Mouse (Mus musculus) forebrain, embryonic 11.5 days (tissue): ENCODE data around the gene Sufu. TPM values are rescaled to one million over a fixed set of nuclear protein-coding genes. Genes with fewer than 3 reads are reported as not detected.
A peak's percentile ranks its signal among the peaks of the same experiment; 100 is the strongest.

ENCODE experiments used
- ATAC-seq: fragments of 200-750 bp; cut with Nextera tagmentation; replicated peaks from 2 replicates; pipeline ENCODE4 v1.8.0; 2017; ENCODE audit warnings: moderate TSS enrichment; ENCODE audit not compliant: low FRiP score
- DNase-seq: peaks from one replicate; pipeline ENCODE4 v3.0.0-alpha.2; 2017; ENCODE audit warnings: low spot score
- H3K27ac ChIP-seq: fragments of 300-500 bp; sonication (generic); 2 replicates; pipeline ENCODE4 v1.5.1; 2014; ENCODE audit warnings: low read depth, low read length
- H3K27me3 ChIP-seq: fragments of 300-500 bp; sonication (generic); 2 replicates; pipeline ENCODE4 v1.6.1; 2014; ENCODE audit warnings: mild to moderate bottlenecking, low read length, mixed read lengths; ENCODE audit not compliant: control insufficient read depth, insufficient read depth
- H3K36me3 ChIP-seq: fragments of 300-500 bp; sonication (generic); 2 replicates; pipeline ENCODE4 v1.6.1; 2014; ENCODE audit warnings: mild to moderate bottlenecking, low read length, moderate library complexity, mixed read lengths; ENCODE audit not compliant: control insufficient read depth, insufficient read depth
- H3K4me1 ChIP-seq: fragments of 300-500 bp; sonication (generic); replicated peaks from 2 replicates; pipeline ENCODE4 v1.6.1; 2014; ENCODE audit warnings: low read length, mixed read lengths; ENCODE audit not compliant: control insufficient read depth, insufficient read depth
- H3K4me2 ChIP-seq: fragments of 300-500 bp; sonication (generic); 2 replicates; pipeline ENCODE4 v1.6.1; 2014; ENCODE audit warnings: low read depth, mild to moderate bottlenecking, low read length, moderate library complexity, mixed read lengths; ENCODE audit not compliant: severe bottlenecking
- H3K4me3 ChIP-seq: fragments of 300-500 bp; sonication (generic); 2 replicates; pipeline ENCODE4 v1.5.1; 2014; ENCODE audit warnings: low read depth, low read length
- H3K9ac ChIP-seq: fragments of 300-500 bp; sonication (generic); 2 replicates; pipeline ENCODE4 v1.6.1; 2014; ENCODE audit warnings: low read length
- H3K9me3 ChIP-seq: fragments of 300-500 bp; sonication (generic); 2 replicates; pipeline ENCODE4 v1.6.1; 2016; ENCODE audit warnings: low read length, mixed read lengths; ENCODE audit not compliant: control insufficient read depth
- WGBS: fragments of 180-500 bp; shearing (Covaris S2); extraction: QIAGEN DNeasy Blood & Tissue Kit; methylation state at CpG from one replicate; pipeline ENCODE4 v1.1.7; 2014; 5-methylcytosine and 5-hydroxymethylcytosine counted together
- polyA plus RNA-seq: library from polyadenylated mRNA; unstranded; fragments of >200 nt; fragmentation: Nextera tagmentation; extraction: Ambion mirVana; gene quantifications from 2 replicates; pipeline ENCODE4 v1.2.1, GENCODE M21; 2014

The Sufu gene
- polyA plus RNA-seq, 1 experiment from 2014 or later = 48.6 TPM

DNA sequence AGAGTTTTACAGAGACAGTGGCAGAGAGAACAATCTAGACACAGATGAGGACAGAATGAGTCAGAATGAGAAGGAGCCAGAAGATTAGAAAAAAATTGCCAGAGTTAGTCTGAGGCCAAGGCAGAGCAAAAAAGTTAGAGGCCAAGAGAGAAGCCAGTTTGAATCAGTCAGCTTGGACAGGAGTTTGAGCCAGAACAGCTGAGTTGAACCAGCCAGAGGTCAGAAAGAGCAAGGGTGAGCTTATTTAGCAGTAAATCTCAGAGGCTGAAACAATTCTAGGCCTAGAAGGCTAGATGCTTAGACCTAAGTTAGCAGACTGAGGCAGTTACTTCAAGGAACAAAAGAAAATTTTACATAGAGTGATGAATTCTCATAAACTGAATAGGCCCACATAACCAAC lies 32.6 kb downstream of the Sufu start:
- H3K4me3 ChIP-seq = no peak overlapping the region
- no peaks in the 10 kb centered on the region; the same call in 1 of the 2 replicates for H3K36me3 ChIP-seq
- no peaks in the 10 kb centered on the region for H3K4me1 ChIP-seq
- H3K27ac ChIP-seq = no peak overlapping the region
- ATAC-seq (no peak), DNase-seq (no peak)
- H3K4me2 ChIP-seq = no peak overlapping the region
- H3K9me3 ChIP-seq = no peaks in the 10 kb centered on the region
- no peaks in the 10 kb centered on the region for H3K27me3 ChIP-seq
- H3K9ac ChIP-seq = no peak overlapping the region

DNA sequence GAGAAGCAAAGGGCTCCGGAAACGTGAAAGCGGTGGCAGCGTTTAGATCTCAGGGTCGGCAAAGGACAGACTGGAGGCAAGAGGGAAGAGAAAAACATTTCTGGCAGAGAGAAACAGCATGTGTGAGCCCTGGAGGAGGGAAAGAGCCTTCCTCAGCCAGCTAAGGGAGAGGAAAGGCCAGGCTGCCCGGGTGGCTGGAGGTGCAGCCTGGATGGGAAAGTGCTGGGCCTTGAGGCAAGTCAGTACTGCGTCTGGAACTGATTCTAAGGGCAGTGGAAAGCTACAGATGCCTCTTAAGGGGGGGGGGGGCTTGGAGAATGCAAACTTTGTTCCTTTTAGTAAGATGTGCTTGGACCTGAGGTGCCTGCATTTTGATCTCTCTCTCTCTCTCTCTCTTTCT lies 37.0 kb downstream of the Sufu start:
- Histone ChIP-seq H3K4me2 (no peak overlapping the region), H3K36me3 (no peaks in the 10 kb centered on the region), H3K27ac (no peak overlapping the region), H3K27me3 (no peaks in the 10 kb centered on the region), H3K4me3 (no peak overlapping the region), H3K4me1 (peaks cover 2% of the 10 kb centered on the region; the same call in 1 of the 2 replicates), H3K9ac (no peak overlapping the region), H3K9me3 (no peaks in the 10 kb centered on the region)
- WGBS = 67% methylated on average over 7 of the region's 7 CpGs
- ATAC-seq = no peak
- DNase-seq = no peak

DNA sequence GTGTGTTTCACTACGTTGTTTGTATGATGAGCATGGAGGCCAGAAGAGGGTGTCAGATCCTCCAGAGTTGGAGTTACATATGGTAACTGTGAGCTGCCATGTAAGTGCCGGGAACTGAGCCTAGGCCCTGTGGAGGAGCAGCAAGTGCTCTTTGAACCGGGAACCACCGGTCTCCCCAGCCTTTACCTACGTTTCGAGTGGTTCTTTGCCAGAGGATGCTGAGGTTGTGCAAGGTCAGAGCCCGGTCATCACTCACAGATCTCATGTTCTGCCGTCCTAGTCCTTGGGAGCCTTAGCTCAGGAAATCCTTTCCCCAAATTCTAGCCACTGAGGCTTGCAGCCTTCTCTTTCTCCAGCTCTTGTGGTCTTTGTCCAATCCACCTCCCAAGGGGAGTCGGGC lies 37.5 kb downstream of the Sufu start:
- Histone ChIP-seq H3K27me3 (no peaks in the 10 kb centered on the region), H3K4me1 (peaks cover 2% of the 10 kb centered on the region; the same call in 1 of the 2 replicates), H3K27ac (0 out of 2 replicates have a peak overlapping the region, but pooled peaks have one; percentile 6), H3K4me2 (no peak overlapping the region), H3K4me3 (no peak overlapping the region), H3K9me3 (no peaks in the 10 kb centered on the region), H3K36me3 (no peaks in the 10 kb centered on the region), H3K9ac (no peak overlapping the region)
- 67% methylated on average over 9 of the region's 9 CpGs for WGBS
- ATAC-seq = no peak
- no peak for DNase-seq

DNA sequence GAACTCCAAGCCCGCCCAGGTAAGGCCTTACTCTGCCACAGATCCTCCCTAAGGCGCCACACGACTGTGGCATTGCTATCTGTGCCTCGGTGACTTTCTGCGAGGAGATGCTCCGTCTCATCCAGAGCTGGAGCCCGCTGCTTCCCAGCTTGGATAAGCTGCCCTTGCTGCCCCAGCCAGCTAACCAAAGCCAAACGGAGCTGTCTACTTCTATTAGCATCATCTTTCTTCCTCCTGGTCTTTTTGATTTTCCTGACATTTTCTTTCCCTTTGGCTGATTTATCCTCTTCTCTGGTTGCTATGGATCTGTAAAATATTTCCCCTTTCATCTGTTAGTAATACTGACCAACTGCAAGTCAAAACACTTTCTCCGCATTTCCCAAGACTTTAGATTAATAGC lies 37.9 kb downstream of the Sufu start:
- H3K4me1 ChIP-seq = peaks cover 2% of the 10 kb centered on the region; the same call in 1 of the 2 replicates
- H3K36me3 ChIP-seq = no peaks in the 10 kb centered on the region
- no peak overlapping the region for H3K4me2 ChIP-seq
- no peaks in the 10 kb centered on the region for H3K27me3 ChIP-seq
- H3K27ac ChIP-seq = 0 out of 2 replicates have a peak overlapping the region, but pooled peaks have one; percentile 6
- DNase-seq (no peak), ATAC-seq (no peak)
- H3K9me3 ChIP-seq = no peaks in the 10 kb centered on the region
- 66% methylated on average over 9 of the region's 9 CpGs for WGBS
- no peak overlapping the region for H3K4me3 ChIP-seq
- H3K9ac ChIP-seq = no peak overlapping the region

DNA sequence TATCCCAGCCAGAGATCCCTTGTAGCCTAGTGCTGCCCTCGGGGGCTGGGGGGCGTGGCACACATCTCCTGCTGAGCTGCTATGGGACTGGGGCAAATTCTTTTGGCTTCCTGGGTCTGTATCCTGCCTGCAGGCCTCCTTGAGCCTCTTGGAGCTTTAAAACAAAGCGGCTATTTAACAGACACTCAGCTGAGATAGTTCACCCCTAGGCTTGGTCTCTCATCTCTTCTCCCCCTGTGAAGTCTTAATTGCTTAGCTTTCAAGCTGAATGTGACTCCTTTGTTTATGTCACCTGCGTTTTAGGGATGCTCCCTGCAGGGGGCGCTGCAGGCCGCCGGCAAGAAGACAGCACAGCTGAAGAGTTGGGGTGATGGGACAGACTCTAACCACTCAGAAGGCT lies 38.8 kb downstream of the Sufu start:
- peaks cover 2% of the 10 kb centered on the region; the same call in 1 of the 2 replicates for H3K4me1 ChIP-seq
- H3K4me3 ChIP-seq = no peak overlapping the region
- no peak for ATAC-seq
- H3K9ac ChIP-seq = no peak overlapping the region
- DNase-seq = peak; percentile 73
- no peaks in the 10 kb centered on the region for H3K36me3 ChIP-seq
- H3K27ac ChIP-seq = peak overlapping the region; percentile 18; the same call in 1 of the 2 replicates
- no peak overlapping the region for H3K4me2 ChIP-seq
- H3K27me3 ChIP-seq = no peaks in the 10 kb centered on the region
- no peaks in the 10 kb centered on the region for H3K9me3 ChIP-seq
- 6% methylated on average over 7 of the region's 7 CpGs for WGBS

DNA sequence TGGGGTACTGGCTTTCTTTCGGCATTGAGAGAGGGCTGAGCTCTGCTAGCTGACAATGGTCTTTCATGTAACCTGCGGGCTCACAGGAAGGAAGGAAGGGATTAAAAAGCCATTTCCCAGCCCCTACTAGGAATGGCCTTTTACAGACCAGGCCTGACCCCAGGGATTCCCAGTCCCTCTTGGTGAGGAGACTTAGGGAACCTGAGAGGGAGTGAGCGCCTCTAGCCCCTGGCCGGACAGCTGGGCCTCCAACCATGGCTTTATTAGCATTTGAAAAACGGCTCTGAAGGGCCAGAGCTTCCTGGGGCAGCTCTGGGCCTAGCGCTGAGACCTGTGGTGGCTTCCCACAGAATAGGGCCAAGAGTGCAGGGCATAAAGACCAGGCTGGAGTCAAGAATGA lies 46.8 kb downstream of the Sufu start:
- peak overlapping the region; percentile 68 for H3K27ac ChIP-seq
- no peak overlapping the region; the same call in 1 of the 2 replicates for H3K9ac ChIP-seq
- no peaks in the 10 kb centered on the region for H3K27me3 ChIP-seq
- DNase-seq (no peak), ATAC-seq (no peak)
- H3K4me2 ChIP-seq = no peak overlapping the region
- WGBS = 4% methylated on average over 6 of the region's 6 CpGs
- H3K4me3 ChIP-seq = no peak overlapping the region
- H3K9me3 ChIP-seq = no peaks in the 10 kb centered on the region
- H3K36me3 ChIP-seq = no peaks in the 10 kb centered on the region
- H3K4me1 ChIP-seq = peaks cover 19% of the 10 kb centered on the region

DNA sequence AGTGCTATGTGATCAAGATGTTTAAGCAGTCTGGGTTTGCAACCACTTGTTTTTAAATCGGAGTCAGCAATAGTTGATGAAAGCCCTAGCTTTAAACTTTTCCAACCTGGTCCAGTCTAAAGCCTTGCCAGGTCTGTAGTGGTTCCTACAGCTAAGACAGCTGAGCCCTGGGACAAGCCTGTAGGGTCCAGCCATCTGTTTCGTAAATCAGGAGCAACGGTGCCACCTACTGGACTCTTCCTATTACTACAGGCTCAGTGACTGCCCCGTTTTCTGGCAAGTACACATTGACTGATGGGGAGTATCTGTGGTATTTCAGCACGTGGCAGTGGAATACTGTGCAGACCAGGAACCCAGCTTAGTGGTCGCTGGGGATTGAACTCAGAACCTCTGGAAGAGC lies 47.5 kb downstream of the Sufu start:
- Histone ChIP-seq H3K36me3 (no peaks in the 10 kb centered on the region), H3K9ac (no peak overlapping the region), H3K4me3 (no peak overlapping the region), H3K4me2 (no peak overlapping the region), H3K9me3 (no peaks in the 10 kb centered on the region), H3K27me3 (no peaks in the 10 kb centered on the region), H3K4me1 (peaks cover 19% of the 10 kb centered on the region), H3K27ac (peak overlapping the region; percentile 68; the same call in 1 of the 2 replicates)
- ATAC-seq (peak; percentile 55; the same call in 1 of the 2 replicates), DNase-seq (peak; percentile 86)
- WGBS = 8% methylated on average over 6 of the region's 6 CpGs

DNA sequence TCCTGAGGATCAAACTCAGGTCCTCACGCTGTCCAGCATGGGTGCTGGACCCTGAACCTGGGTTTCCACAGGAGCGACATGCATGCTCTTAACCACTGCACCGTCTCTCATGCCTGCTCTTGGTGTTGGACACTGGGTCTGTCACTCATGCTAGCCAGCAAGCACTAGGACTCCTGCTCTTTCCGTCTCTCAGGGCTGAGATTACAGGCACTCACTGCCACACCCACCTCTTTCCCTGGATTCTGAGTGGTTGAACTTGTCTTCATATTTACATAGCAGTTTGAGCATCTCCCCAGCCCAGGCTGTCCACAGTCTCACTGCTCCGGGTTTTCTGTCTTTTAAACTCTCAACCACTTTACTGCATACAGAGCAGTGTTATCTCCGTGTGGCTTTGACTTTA lies 48.9 kb downstream of the Sufu start:
- H3K27ac ChIP-seq = no peak overlapping the region

DNA sequence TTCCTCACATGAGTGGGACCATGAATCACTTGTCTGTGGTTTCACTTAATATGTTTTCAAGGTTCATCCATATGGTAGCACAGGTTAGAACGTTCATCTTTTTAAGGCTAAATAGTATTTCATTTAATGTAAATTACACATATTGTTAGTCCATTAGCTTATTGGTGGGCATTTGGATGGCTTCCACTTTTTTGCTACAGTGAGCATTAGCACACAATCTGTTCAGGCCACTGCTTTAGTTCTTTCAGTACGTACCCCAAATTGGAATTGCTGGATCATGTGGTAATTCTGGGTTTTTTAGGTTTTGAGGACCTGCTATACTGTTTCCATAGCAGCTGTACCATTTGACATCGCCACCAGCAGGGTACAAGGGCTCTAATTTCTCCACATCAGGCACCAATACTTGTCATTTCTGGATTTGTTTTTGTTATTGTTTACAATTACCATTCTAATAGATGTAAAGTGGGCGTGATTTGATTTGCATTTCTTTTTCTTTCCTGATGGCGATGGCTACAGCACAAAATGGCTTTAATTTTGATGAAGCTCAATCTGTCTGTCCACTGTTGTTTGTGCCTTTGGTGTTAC lies 49.8 kb downstream of the Sufu start:
- Histone ChIP-seq H3K27me3 (no peaks in the 10 kb centered on the region), H3K9ac (no peak overlapping the region; the same call in 1 of the 2 replicates), H3K27ac (no peak overlapping the region), H3K9me3 (no peaks in the 10 kb centered on the region), H3K4me2 (no peak overlapping the region), H3K4me3 (no peak overlapping the region), H3K36me3 (no peaks in the 10 kb centered on the region), H3K4me1 (peaks cover 21% of the 10 kb centered on the region)
- DNase-seq (no peak), ATAC-seq (no peak)
- WGBS = 73% methylated on average over 5 of the region's 5 CpGs

More for the DNA sequence above, 48.9 kb downstream of the Sufu start:
- no peak for ATAC-seq
- H3K4me2 ChIP-seq = no peak overlapping the region
- no peak overlapping the region for H3K9ac ChIP-seq
- H3K27me3 ChIP-seq = no peaks in the 10 kb centered on the region
- no peak for DNase-seq
- peaks cover 21% of the 10 kb centered on the region for H3K4me1 ChIP-seq
- no peaks in the 10 kb centered on the region for H3K9me3 ChIP-seq
- WGBS = 72% methylated on average over 6 of the region's 6 CpGs
- no peaks in the 10 kb centered on the region for H3K36me3 ChIP-seq
- H3K4me3 ChIP-seq = no peak overlapping the region
